ENCODE assay signal across 11 mouse cellular contexts in the genomic region with DNA sequence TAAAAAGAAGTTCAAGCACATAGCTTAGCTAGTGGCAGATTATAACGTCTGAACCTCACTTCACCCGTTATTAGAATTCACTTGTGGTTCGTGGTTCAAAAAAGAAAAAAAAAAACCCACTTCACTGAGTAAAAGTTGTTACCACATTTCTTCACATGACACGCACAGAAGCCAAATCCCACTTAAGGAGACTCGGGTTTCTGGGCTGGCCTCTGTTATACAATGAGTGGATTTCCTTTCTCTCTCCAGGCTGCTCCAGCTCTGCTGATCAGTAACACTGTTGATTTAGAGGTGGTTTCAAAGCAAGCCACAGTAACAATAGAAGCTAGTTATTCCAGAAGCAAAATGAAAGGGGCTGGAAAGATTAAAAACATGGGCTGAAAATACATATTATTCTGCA.
"Had no signal": no experiment of that assay in that cellular context is flagged by ENCODE, and none has a peak within 500 bp of the region (broad histone marks: within the 10 kb centered on the region; RNA-seq: fewer than 3 reads in every experiment).

No protein-coding gene starts in this region.

- H3K9ac ChIP-seq: kidney, embryonic 15.5 days; limb, embryonic 15.5 days; liver, embryonic 12.5 days; midbrain, embryonic 13.5 days; neural tube, embryonic 12.5 days had no signal

- H3K9me3 ChIP-seq: kidney, embryonic 15.5 days; limb, embryonic 15.5 days; liver, embryonic 12.5 days; midbrain, embryonic 13.5 days; neural tube, embryonic 12.5 days had no signal

- H3K36me3 ChIP-seq: kidney, embryonic 15.5 days; limb, embryonic 15.5 days; liver, embryonic 12.5 days; midbrain, embryonic 13.5 days; neural tube, embryonic 12.5 days had no signal

- H3K27ac ChIP-seq: kidney, embryonic 15.5 days; left cerebral cortex, adult 2 months; limb, embryonic 15.5 days; liver, embryonic 12.5 days; midbrain, embryonic 13.5 days; neural tube, embryonic 12.5 days had no signal

- H3K27me3 ChIP-seq: kidney, embryonic 15.5 days; limb, embryonic 15.5 days; liver, embryonic 12.5 days; midbrain, embryonic 13.5 days; neural tube, embryonic 12.5 days had no signal

- H3K4me2 ChIP-seq: kidney, embryonic 15.5 days; limb, embryonic 15.5 days; liver, embryonic 12.5 days; midbrain, embryonic 13.5 days; neural tube, embryonic 12.5 days had no signal

- ATAC-seq: liver, embryonic 12.5 days; midbrain, embryonic 13.5 days had no signal

- H3K4me1 ChIP-seq: kidney, embryonic 15.5 days; limb, embryonic 15.5 days; liver, embryonic 12.5 days; neural tube, embryonic 12.5 days had no signal

- DNase-seq: kidney, adult 2 months; kidney, postnatal 14 days; spleen, adult 18-20 months; thymus, adult 18-20 months; thymus, postnatal 14 days had no signal

- H3K4me3 ChIP-seq: kidney, embryonic 15.5 days; left cerebral cortex, adult 2 months; limb, embryonic 15.5 days; liver, embryonic 12.5 days; midbrain, embryonic 13.5 days; neural tube, embryonic 12.5 days had no signal
